Mouse (Mus musculus) midbrain, postnatal 0 days (tissue): ENCODE measurements around the gene Ctnnbl1. TPM values are rescaled to one million over a fixed set of nuclear protein-coding genes. Genes with fewer than 3 reads are reported as not detected.

Experiments used
- ATAC-seq: fragments of 200-750 bp; cut with Nextera tagmentation; 2 replicates; pipeline ENCODE4 v1.8.0; 2017; ENCODE audit warnings: moderate number of reproducible peaks, mild to moderate bottlenecking, moderate TSS enrichment, moderate library complexity; ENCODE audit not compliant: low FRiP score
- DNase-seq: peaks from one replicate; pipeline ENCODE4 v3.0.0-alpha.2; 2015; ENCODE audit warnings: low spot score
- H3K27ac ChIP-seq: fragments of 300-500 bp; sonication (generic); 2 replicates; pipeline ENCODE4 v1.5.1; 2014; ENCODE audit warnings: low read depth, mild to moderate bottlenecking, low read length, mixed read lengths
- H3K27me3 ChIP-seq: fragments of 300-500 bp; sonication (generic); 2 replicates; pipeline ENCODE4 v1.6.1; 2014; ENCODE audit warnings: low read length, control low read depth, mixed read lengths; ENCODE audit not compliant: insufficient read depth
- H3K36me3 ChIP-seq: fragments of 300-500 bp; sonication (generic); 2 replicates; pipeline ENCODE4 v1.6.1; 2014; ENCODE audit warnings: low read length, control low read depth, mixed read lengths; ENCODE audit not compliant: insufficient read depth
- H3K4me1 ChIP-seq: fragments of 300-500 bp; sonication (generic); 2 replicates; pipeline ENCODE4 v1.6.1; 2014; ENCODE audit warnings: mild to moderate bottlenecking, control low read depth, antibody characterized with exemption, low read length, mixed read lengths; ENCODE audit not compliant: insufficient read depth
- H3K4me2 ChIP-seq: fragments of 300-500 bp; sonication (generic); 2 replicates; pipeline ENCODE4 v1.6.1; 2014; ENCODE audit warnings: low read depth, mild to moderate bottlenecking, low read length, mixed read lengths; ENCODE audit not compliant: poor library complexity, severe bottlenecking
- H3K4me3 ChIP-seq: fragments of 300-500 bp; sonication (generic); 2 replicates; pipeline ENCODE4 v1.5.1; 2014; ENCODE audit warnings: low read depth, mild to moderate bottlenecking, low read length, moderate library complexity
- H3K9ac ChIP-seq: fragments of 300-500 bp; sonication (generic); replicated peaks from 2 replicates; pipeline ENCODE4 v1.6.1; 2014; ENCODE audit warnings: mild to moderate bottlenecking, low read length, moderate library complexity, mixed read lengths; ENCODE audit not compliant: poor library complexity, severe bottlenecking
- H3K9me3 ChIP-seq: fragments of 300-500 bp; sonication (generic); 2 replicates; pipeline ENCODE4 v1.6.1; 2016; ENCODE audit warnings: low read length, control low read depth
- CTCF ChIP-seq: IDR thresholded peaks from 2 replicates; pipeline ENCODE4 v1.5.1; 2016; ENCODE audit warnings: antibody characterized with exemption, mild to moderate bottlenecking
- WGBS: fragments of 180-500 bp; shearing (Covaris S2); extraction: QIAGEN DNeasy Blood & Tissue Kit; methylation state at CpG from one replicate; pipeline ENCODE4 v1.1.7; 2014; 5-methylcytosine and 5-hydroxymethylcytosine counted together
- polyA plus RNA-seq: library from polyadenylated mRNA; unstranded; fragments of >200 nt; fragmentation: Nextera tagmentation; extraction: Ambion mirVana; gene quantifications from 2 replicates; pipeline ENCODE4 v1.2.1, GENCODE M21; 2015
- total RNA-seq: library from RNA; depleted of rRNA; stranded (reverse); fragments of >200 nt; gene quantifications from 2 replicates; pipeline ENCODE4 v1.2.3, GENCODE M21; 2014

Ctnnbl1 gene
- total and polyA plus RNA-seq, 2 experiments from 2014 or later: 40.0 to 44.7 TPM

- TF ChIP-seq CTCF: no peak
- H3K27me3 ChIP-seq: no peaks in the 10 kb centered on the region
- H3K4me3 ChIP-seq: no peak overlapping the region
- peaks cover 11% of the 10 kb centered on the region for H3K36me3 ChIP-seq
- H3K9me3 ChIP-seq: no peaks in the 10 kb centered on the region
- H3K27ac ChIP-seq: no peak overlapping the region
- H3K4me1 ChIP-seq: no peaks in the 10 kb centered on the region
- no peak for ATAC-seq
- 84% methylated on average over 6 of the region's 6 CpGs for WGBS
- H3K4me2 ChIP-seq: no peak overlapping the region
- H3K9ac ChIP-seq: no peak overlapping the region
- DNase-seq: no peak
Observed at GRCm38 (mm10) chr2:157784238-157784637, 47.0 kb downstream of the Ctnnbl1 start.

- ATAC-seq (no peak), DNase-seq (no peak)
- H3K4me3 ChIP-seq: no peak overlapping the region
- no peaks in the 10 kb centered on the region for H3K9me3 ChIP-seq
- no peak overlapping the region for H3K4me2 ChIP-seq
- no peak overlapping the region for H3K9ac ChIP-seq
- H3K27ac ChIP-seq: no peak overlapping the region
- peaks cover 8% of the 10 kb centered on the region for H3K36me3 ChIP-seq
- H3K27me3 ChIP-seq: no peaks in the 10 kb centered on the region
- 81% methylated on average over 2 of the region's 2 CpGs for WGBS
- TF ChIP-seq CTCF: no peak
- H3K4me1 ChIP-seq: no peaks in the 10 kb centered on the region
Observed at GRCm38 (mm10) chr2:157784647-157785046, 47.4 kb downstream of the Ctnnbl1 start.

GRCm38 (mm10) chr2:157789226-157789625 is 52.0 kb downstream of the Ctnnbl1 start:
- no peak overlapping the region for H3K27ac ChIP-seq
- no peak for TF ChIP-seq CTCF
- H3K36me3 ChIP-seq: peaks cover 5% of the 10 kb centered on the region
- no peak overlapping the region for H3K9ac ChIP-seq
- H3K4me2 ChIP-seq: no peak overlapping the region
- 72% methylated on average over 7 of the region's 7 CpGs for WGBS
- no peaks in the 10 kb centered on the region for H3K27me3 ChIP-seq
- no peaks in the 10 kb centered on the region; the same call in 1 of the 2 replicates for H3K4me1 ChIP-seq
- H3K9me3 ChIP-seq: no peaks in the 10 kb centered on the region
- H3K4me3 ChIP-seq: no peak overlapping the region
- no peak for ATAC-seq
- no peak for DNase-seq

GRCm38 (mm10) chr2:157790836-157791495 is 53.8 kb downstream of the Ctnnbl1 start:
- Histone ChIP-seq H3K27me3 (no peaks in the 10 kb centered on the region), H3K4me3 (no peak overlapping the region), H3K36me3 (peaks cover 5% of the 10 kb centered on the region), H3K9ac (no peak overlapping the region), H3K27ac (no peak overlapping the region), H3K4me1 (no peaks in the 10 kb centered on the region; the same call in 1 of the 2 replicates), H3K9me3 (no peaks in the 10 kb centered on the region), H3K4me2 (no peak overlapping the region)
- no peak for TF ChIP-seq CTCF
- 67% methylated on average over 8 of the region's 8 CpGs for WGBS
- ATAC-seq (no peak), DNase-seq (peak; percentile 39)

DNA sequence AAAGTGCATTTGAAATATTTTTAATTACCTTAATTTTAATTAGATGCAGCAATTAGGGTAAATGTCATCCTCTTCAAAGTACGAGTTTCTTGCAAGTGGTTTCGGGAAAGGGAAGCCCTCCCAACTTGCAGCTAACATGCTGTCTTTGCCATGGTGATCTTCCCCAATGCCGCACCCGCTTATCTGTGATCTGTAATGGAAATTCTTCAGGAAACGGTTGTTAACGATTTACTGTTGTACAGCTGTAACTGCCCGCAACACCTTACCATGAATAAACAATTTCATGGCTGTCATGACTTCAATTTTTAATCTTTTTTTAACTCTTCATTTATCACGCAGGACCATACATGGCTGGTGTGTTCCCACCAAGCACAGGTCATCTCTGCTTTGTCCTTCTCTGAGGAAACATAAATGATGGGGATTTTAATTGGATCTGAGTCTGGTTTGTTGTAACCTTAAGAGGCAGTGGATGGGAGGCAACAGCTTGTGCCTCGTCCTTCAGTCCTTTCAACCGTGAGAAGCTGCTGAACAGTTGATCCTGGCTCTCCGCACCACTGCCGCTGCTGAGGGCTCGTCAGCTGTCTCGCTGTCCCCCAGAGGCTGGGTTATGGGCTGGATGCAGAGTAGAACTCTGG is 54.4 kb downstream of the Ctnnbl1 start:
- no peaks in the 10 kb centered on the region for H3K27me3 ChIP-seq
- peaks cover 5% of the 10 kb centered on the region for H3K36me3 ChIP-seq
- no peak overlapping the region for H3K27ac ChIP-seq
- H3K9ac ChIP-seq: no peak overlapping the region
- H3K9me3 ChIP-seq: no peaks in the 10 kb centered on the region
- no peak for ATAC-seq
- WGBS: 33% methylated on average over 14 of the region's 14 CpGs
- peak; percentile 62 for DNase-seq
- H3K4me3 ChIP-seq: no peak overlapping the region
- TF ChIP-seq CTCF: no peak
- H3K4me1 ChIP-seq: no peaks in the 10 kb centered on the region; the same call in 1 of the 2 replicates
- H3K4me2 ChIP-seq: no peak overlapping the region

GRCm38 (mm10) chr2:157792840-157793552 is 55.8 kb downstream of the Ctnnbl1 start:
- Histone ChIP-seq H3K9ac (no peak overlapping the region), H3K4me1 (no peaks in the 10 kb centered on the region; the same call in 1 of the 2 replicates), H3K4me2 (no peak overlapping the region), H3K36me3 (peaks cover 5% of the 10 kb centered on the region), H3K27ac (no peak overlapping the region), H3K4me3 (no peak overlapping the region), H3K27me3 (no peaks in the 10 kb centered on the region), H3K9me3 (no peaks in the 10 kb centered on the region)
- ATAC-seq (no peak), DNase-seq (no peak)
- 79% methylated on average over 10 of the region's 10 CpGs for WGBS
- TF ChIP-seq CTCF: no peak
